Mouse (Mus musculus): ENCODE measurements around the gene Olfr1368.
"Not testable (repeated sequence)": the region's sequence is repeated elsewhere in the genome, so short reads cannot be mapped to it uniquely, and the experiment has no call there.

Gene Olfr1368

GRCm38 (mm10) chr13:21166936-21167909 lies 21.6 kb upstream of the Olfr1368 start:
- DNase-seq, result peak; percentile 83

DNA sequence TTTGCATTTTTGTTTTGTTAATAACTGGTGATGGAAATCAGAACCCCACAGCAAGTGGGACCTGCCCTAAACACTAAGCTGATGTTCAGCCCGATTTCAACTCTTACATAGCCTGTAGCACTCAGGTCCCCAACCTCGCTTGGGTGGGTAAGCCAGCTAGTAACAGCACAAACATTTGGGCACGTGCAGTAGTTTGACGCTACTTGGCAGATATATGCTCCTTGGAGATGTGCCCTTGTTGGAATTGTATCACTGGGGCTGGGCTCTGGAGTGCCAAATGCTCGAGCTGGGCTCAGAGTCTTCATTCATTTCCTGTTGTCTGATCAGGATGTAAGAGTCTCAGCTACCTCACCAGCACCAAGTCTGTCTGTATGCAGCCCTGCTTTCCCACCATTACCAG lies 16.9 kb upstream of the Olfr1368 start:
- no peak for DNase-seq

DNA sequence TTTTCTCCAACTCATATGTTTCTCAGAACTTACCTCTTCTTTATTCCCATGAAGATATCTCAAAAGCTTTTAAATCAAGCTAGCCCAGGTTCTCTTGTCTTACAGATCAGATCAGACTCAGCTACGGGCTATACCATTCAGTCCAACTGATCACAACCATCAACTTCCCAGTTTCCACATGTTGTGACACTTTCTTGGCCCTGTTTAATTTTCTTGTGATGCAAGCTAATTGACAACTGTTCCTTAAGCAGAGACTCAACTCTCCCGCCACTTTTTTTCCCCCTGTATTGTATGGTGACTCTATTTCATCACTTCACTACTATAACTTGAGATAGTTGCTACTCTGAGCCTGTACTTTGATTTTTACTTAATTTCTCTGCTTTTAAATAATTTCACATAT lies 15.9 kb upstream of the Olfr1368 start:
- DNase-seq, result no peak

- DNase-seq, result peak; percentile 93
Measured at GRCm38 (mm10) chr13:21160657-21161590, 15.3 kb upstream of the Olfr1368 start.

- DNase-seq, result no peak
Measured at GRCm38 (mm10) chr13:21160041-21160511, 14.4 kb upstream of the Olfr1368 start.

- DNase-seq, result no peak
Measured at GRCm38 (mm10) chr13:21159475-21159819, 13.8 kb upstream of the Olfr1368 start.

- peak; percentile 90 for DNase-seq
Measured at GRCm38 (mm10) chr13:21158785-21159474, 13.3 kb upstream of the Olfr1368 start.

- DNase-seq, result no peak
Measured at GRCm38 (mm10) chr13:21158071-21158470, 12.4 kb upstream of the Olfr1368 start.

DNA sequence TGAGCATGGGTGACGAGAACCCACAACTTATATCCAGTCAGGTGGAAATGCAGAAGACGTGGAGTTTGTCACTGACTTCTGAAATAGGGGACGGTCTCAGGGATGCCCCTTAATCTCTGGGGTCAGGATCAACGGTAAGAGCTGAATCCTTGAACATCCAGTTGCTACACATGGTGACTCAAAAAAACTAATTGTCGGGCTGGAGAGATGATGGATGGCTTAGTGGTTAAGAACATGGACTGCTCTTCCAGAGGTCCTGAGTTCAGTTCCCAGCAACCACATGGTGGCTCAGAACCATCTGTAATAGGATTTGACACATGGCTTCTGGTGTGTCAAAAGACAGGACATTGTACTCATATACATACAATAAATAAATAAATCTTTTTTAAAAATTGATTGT lies 10.2 kb upstream of the Olfr1368 start:
- no peak for DNase-seq

- no peak for DNase-seq
Measured at GRCm38 (mm10) chr13:21142421-21142820, 3.2 kb downstream of the Olfr1368 start.

DNA sequence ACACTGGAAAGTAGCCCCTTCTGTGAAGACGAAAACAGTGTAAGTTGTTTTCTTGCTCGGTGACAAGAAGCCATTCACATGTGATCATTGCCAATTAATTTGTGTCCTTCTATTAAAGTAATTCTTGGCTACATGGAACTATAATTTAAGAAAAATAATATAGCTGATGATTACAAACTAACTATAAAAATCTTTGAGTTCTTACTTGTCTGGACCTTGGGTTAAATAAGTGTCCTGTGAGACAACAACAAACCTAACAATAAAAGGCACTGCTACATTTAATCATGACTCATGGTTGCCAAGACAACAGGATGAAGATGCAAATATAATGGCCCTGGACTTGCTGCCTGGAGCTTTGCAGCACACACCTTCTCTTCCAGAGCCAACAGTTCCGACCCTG lies 16.3 kb downstream of the Olfr1368 start, which contains the start of gene Olfr263:
TSS of gene Olfr263 (plus strand) at position 301 of the 400 bp plus-strand sequence.
- DNase-seq, result not testable (repeated sequence)

GRCm38 (mm10) chr13:21114121-21114520 lies 31.5 kb downstream of the Olfr1368 start:
- DNase-seq, result no peak

- not testable (repeated sequence) for DNase-seq
Measured at GRCm38 (mm10) chr13:21111183-21111582, 34.5 kb downstream of the Olfr1368 start, which contains the start of gene Olfr1369-ps1. TSS of gene Olfr1369-ps1 (plus strand) at chr13:21111483.

DNA sequence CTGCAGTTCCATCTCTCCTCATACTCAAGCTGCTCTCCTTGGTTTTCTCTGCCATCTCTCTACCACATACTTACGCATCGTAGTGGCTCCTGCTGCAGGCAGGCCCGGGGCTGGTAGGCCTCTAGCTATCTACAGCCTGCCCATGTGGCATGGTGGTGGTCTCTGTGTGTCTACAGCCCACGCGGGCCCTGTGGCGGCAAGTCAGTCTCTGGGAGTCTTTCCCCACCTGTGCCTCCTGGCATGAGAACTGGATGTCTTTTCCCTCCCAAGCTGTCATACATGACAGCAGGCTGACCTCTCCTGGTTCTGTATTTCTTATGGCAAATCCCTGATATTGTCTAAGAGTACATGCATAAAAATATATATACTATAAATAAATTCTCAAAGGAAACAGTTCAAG lies 35.2 kb downstream of the Olfr1368 start:
- DNase-seq, result no peak

DNA sequence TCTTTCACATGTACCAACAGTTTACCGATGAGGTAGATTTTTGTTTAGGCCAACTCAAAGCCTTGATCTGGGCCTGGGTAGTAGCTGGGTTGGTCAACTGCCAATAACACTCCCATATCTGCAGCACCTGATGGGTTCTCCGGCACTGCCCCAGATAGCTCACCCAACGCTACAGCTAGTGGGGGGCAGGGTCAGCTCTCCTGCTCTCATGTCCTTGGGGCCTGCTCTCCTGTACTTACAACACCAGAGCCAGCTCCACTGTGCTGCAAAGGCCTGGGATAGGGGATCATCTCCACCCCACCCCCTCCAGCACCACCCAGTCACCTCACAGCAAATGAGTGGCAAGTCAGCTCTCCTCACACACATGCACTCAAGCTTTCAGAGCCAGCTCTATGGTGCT lies 35.9 kb downstream of the Olfr1368 start:
- no peak for DNase-seq

Measured in lung, postnatal 10 days (tissue).